Mouse (Mus musculus): ENCODE measurements around the gene Cbr1. TPM values are rescaled to one million over a fixed set of nuclear protein-coding genes. Genes with fewer than 3 reads are reported as not detected.
"Not testable (repeated sequence)": the region's sequence is repeated elsewhere in the genome, so short reads cannot be mapped to it uniquely, and the experiment has no call there.

The Cbr1 gene
- polyA plus RNA-seq, 1 experiment from 2014 or later = 137 TPM

GRCm38 (mm10) chr16:93608731-93609130 lies 3.1 kb downstream of the Cbr1 start:
- ATAC-seq = no peak
- Histone ChIP-seq H3K4me2 (ENCODE audit: low read length) (peak overlapping the region; percentile 69), H3K36me3 (ENCODE audit: control insufficient read depth, insufficient read depth) (peaks cover 3% of the 10 kb centered on the region; the same call in 1 of the 2 replicates), H3K4me1 (replicated peaks; ENCODE audit: control insufficient read depth, insufficient read depth, low read length) (peaks cover 21% of the 10 kb centered on the region), H3K27ac (ENCODE audit: low read length) (no peak overlapping the region), H3K9ac (replicated peaks; ENCODE audit: low read depth, low read length) (no peak overlapping the region), H3K27me3 (replicated peaks; ENCODE audit: control insufficient read depth, insufficient read depth, low read length) (no peaks in the 10 kb centered on the region), H3K9me3 (ENCODE audit: control insufficient read depth, low read length) (no peaks in the 10 kb centered on the region), H3K4me3 (replicated peaks; ENCODE audit: low read length) (peak overlapping the region; percentile 69)
- 66% methylated on average over 8 of the region's 8 CpGs for WGBS

- H3K4me1 ChIP-seq (replicated peaks; ENCODE audit: control insufficient read depth, insufficient read depth, low read length) = peaks cover 14% of the 10 kb centered on the region
- H3K9me3 ChIP-seq (ENCODE audit: control insufficient read depth, low read length) = no peaks in the 10 kb centered on the region
- H3K36me3 ChIP-seq (ENCODE audit: control insufficient read depth, insufficient read depth) = peaks cover 3% of the 10 kb centered on the region; the same call in 1 of the 2 replicates
- no peak overlapping the region for H3K4me3 ChIP-seq (replicated peaks; ENCODE audit: low read length)
- ATAC-seq = no peak
- 98% methylated on average over 4 of the region's 4 CpGs for WGBS
- H3K9ac ChIP-seq (replicated peaks; ENCODE audit: low read depth, low read length) = no peak overlapping the region
- H3K4me2 ChIP-seq (ENCODE audit: low read length) = no peak overlapping the region
- no peak overlapping the region for H3K27ac ChIP-seq (ENCODE audit: low read length)
- H3K27me3 ChIP-seq (replicated peaks; ENCODE audit: control insufficient read depth, insufficient read depth, low read length) = no peaks in the 10 kb centered on the region
These were observed 4.1 kb downstream of the Cbr1 start for GRCm38 (mm10) chr16:93609796-93610195.

- ATAC-seq = no peak
- Histone ChIP-seq H3K27ac (ENCODE audit: low read length) (no peak overlapping the region), H3K9ac (replicated peaks; ENCODE audit: low read depth, low read length) (no peak overlapping the region)
These were observed 5.3 kb downstream of the Cbr1 start for GRCm38 (mm10) chr16:93610961-93611360.

GRCm38 (mm10) chr16:93615118-93615870 lies 9.6 kb downstream of the Cbr1 start:
- no peak overlapping the region for H3K27ac ChIP-seq (ENCODE audit: low read length)
- peaks cover 3% of the 10 kb centered on the region; the same call in 1 of the 2 replicates for H3K36me3 ChIP-seq (ENCODE audit: control insufficient read depth, insufficient read depth)
- H3K9me3 ChIP-seq (ENCODE audit: control insufficient read depth, low read length) = no peaks in the 10 kb centered on the region
- H3K27me3 ChIP-seq (replicated peaks; ENCODE audit: control insufficient read depth, insufficient read depth, low read length) = no peaks in the 10 kb centered on the region
- no peak overlapping the region for H3K4me3 ChIP-seq (replicated peaks; ENCODE audit: low read length)
- H3K4me1 ChIP-seq (replicated peaks; ENCODE audit: control insufficient read depth, insufficient read depth, low read length) = no peaks in the 10 kb centered on the region
- H3K9ac ChIP-seq (replicated peaks; ENCODE audit: low read depth, low read length) = no peak overlapping the region
- 40% methylated on average over 5 of the region's 5 CpGs for WGBS
- no peak overlapping the region for H3K4me2 ChIP-seq (ENCODE audit: low read length)
- no peak for ATAC-seq

More at GRCm38 (mm10) chr16:93610961-93611360, 5.3 kb downstream of the Cbr1 start:
- Histone ChIP-seq H3K27me3 (replicated peaks; ENCODE audit: control insufficient read depth, insufficient read depth, low read length) (no peaks in the 10 kb centered on the region), H3K4me1 (replicated peaks; ENCODE audit: control insufficient read depth, insufficient read depth, low read length) (peaks cover 10% of the 10 kb centered on the region), H3K4me2 (ENCODE audit: low read length) (no peak overlapping the region), H3K36me3 (ENCODE audit: control insufficient read depth, insufficient read depth) (peaks cover 3% of the 10 kb centered on the region; the same call in 1 of the 2 replicates), H3K4me3 (replicated peaks; ENCODE audit: low read length) (no peak overlapping the region), H3K9me3 (ENCODE audit: control insufficient read depth, low read length) (no peaks in the 10 kb centered on the region)
- 96% methylated on average over 4 of the region's 4 CpGs for WGBS

GRCm38 (mm10) chr16:93623759-93624158 lies 18.1 kb downstream of the Cbr1 start:
- H3K9ac ChIP-seq (replicated peaks; ENCODE audit: low read depth, low read length); H3K9me3 ChIP-seq (ENCODE audit: control insufficient read depth, low read length); H3K27me3 ChIP-seq (replicated peaks; ENCODE audit: control insufficient read depth, insufficient read depth, low read length); H3K27ac ChIP-seq (ENCODE audit: low read length); H3K36me3 ChIP-seq (ENCODE audit: control insufficient read depth, insufficient read depth); H3K4me3 ChIP-seq (replicated peaks; ENCODE audit: low read length); H3K4me1 ChIP-seq (replicated peaks; ENCODE audit: control insufficient read depth, insufficient read depth, low read length); ATAC-seq; H3K4me2 ChIP-seq (ENCODE audit: low read length): not testable (repeated sequence)
- 95% methylated on average over 4 of the region's 4 CpGs for WGBS

- Histone ChIP-seq H3K27me3 (replicated peaks; ENCODE audit: control insufficient read depth, insufficient read depth, low read length) (no peaks in the 10 kb centered on the region), H3K9ac (replicated peaks; ENCODE audit: low read depth, low read length) (no peak overlapping the region), H3K4me2 (ENCODE audit: low read length) (no peak overlapping the region), H3K9me3 (ENCODE audit: control insufficient read depth, low read length) (no peaks in the 10 kb centered on the region), H3K36me3 (ENCODE audit: control insufficient read depth, insufficient read depth) (no peaks in the 10 kb centered on the region), H3K27ac (ENCODE audit: low read length) (no peak overlapping the region), H3K4me1 (replicated peaks; ENCODE audit: control insufficient read depth, insufficient read depth, low read length) (no peaks in the 10 kb centered on the region), H3K4me3 (replicated peaks; ENCODE audit: low read length) (no peak overlapping the region)
- WGBS = 79% methylated on average over 4 of the region's 4 CpGs
- ATAC-seq = no peak
These were observed 19.0 kb downstream of the Cbr1 start for GRCm38 (mm10) chr16:93624671-93625070.

GRCm38 (mm10) chr16:93626745-93627144 lies 21.1 kb downstream of the Cbr1 start:
- no peaks in the 10 kb centered on the region for H3K27me3 ChIP-seq (replicated peaks; ENCODE audit: control insufficient read depth, insufficient read depth, low read length)
- no peaks in the 10 kb centered on the region for H3K36me3 ChIP-seq (ENCODE audit: control insufficient read depth, insufficient read depth)
- no peak overlapping the region for H3K4me2 ChIP-seq (ENCODE audit: low read length)
- no peak overlapping the region for H3K9ac ChIP-seq (replicated peaks; ENCODE audit: low read depth, low read length)
- 29% methylated on average over 1 of the region's 1 CpGs for WGBS
- no peak overlapping the region for H3K4me3 ChIP-seq (replicated peaks; ENCODE audit: low read length)
- ATAC-seq = no peak
- no peaks in the 10 kb centered on the region for H3K4me1 ChIP-seq (replicated peaks; ENCODE audit: control insufficient read depth, insufficient read depth, low read length)
- no peaks in the 10 kb centered on the region for H3K9me3 ChIP-seq (ENCODE audit: control insufficient read depth, low read length)
- no peak overlapping the region for H3K27ac ChIP-seq (ENCODE audit: low read length)

GRCm38 (mm10) chr16:93627761-93628400 lies 22.2 kb downstream of the Cbr1 start, which contains the start of gene Gm5678:
TSS of gene Gm5678 (plus strand) at chr16:93628097.
- Histone ChIP-seq H3K36me3 (ENCODE audit: control insufficient read depth, insufficient read depth) (no peaks in the 10 kb centered on the region), H3K27me3 (replicated peaks; ENCODE audit: control insufficient read depth, insufficient read depth, low read length) (no peaks in the 10 kb centered on the region), H3K27ac (ENCODE audit: low read length) (no peak within 1 kb of the TSS), H3K4me2 (ENCODE audit: low read length) (no peak within 1 kb of the TSS), H3K4me1 (replicated peaks; ENCODE audit: control insufficient read depth, insufficient read depth, low read length) (no peaks in the 10 kb centered on the region), H3K9me3 (ENCODE audit: control insufficient read depth, low read length) (no peaks in the 10 kb centered on the region), H3K4me3 (replicated peaks; ENCODE audit: low read length) (no peak within 1 kb of the TSS), H3K9ac (replicated peaks; ENCODE audit: low read depth, low read length) (no peak within 1 kb of the TSS)
- no peak for ATAC-seq
- 88% methylated on average over 23 of the region's 23 CpGs for WGBS

GRCm38 (mm10) chr16:93644006-93644405 lies 38.4 kb downstream of the Cbr1 start:
- Histone ChIP-seq H3K4me2 (ENCODE audit: low read length) (no peak overlapping the region), H3K27ac (ENCODE audit: low read length) (no peak overlapping the region), H3K36me3 (ENCODE audit: control insufficient read depth, insufficient read depth) (no peaks in the 10 kb centered on the region), H3K9ac (replicated peaks; ENCODE audit: low read depth, low read length) (no peak overlapping the region), H3K27me3 (replicated peaks; ENCODE audit: control insufficient read depth, insufficient read depth, low read length) (no peaks in the 10 kb centered on the region), H3K4me3 (replicated peaks; ENCODE audit: low read length) (no peak overlapping the region), H3K9me3 (ENCODE audit: control insufficient read depth, low read length) (no peaks in the 10 kb centered on the region), H3K4me1 (replicated peaks; ENCODE audit: control insufficient read depth, insufficient read depth, low read length) (no peaks in the 10 kb centered on the region)
- no peak for ATAC-seq
- WGBS = 82% methylated on average over 4 of the region's 4 CpGs
